Mouse (Mus musculus) heart, postnatal 0 days (tissue): ENCODE measurements around the gene Rassf2. TPM values are rescaled to one million over a fixed set of nuclear protein-coding genes. Genes with fewer than 3 reads are reported as not detected.

Experiments
- ATAC-seq: fragments of 200-750 bp; cut with Nextera tagmentation; 2 replicates; pipeline ENCODE4 v1.8.0; 2017; ENCODE audit warnings: low read depth, moderate number of reproducible peaks, moderate library complexity; ENCODE audit not compliant: insufficient read depth
- DNase-seq: peaks from one replicate; pipeline ENCODE4 v3.0.0-alpha.2; 2016; ENCODE audit warnings: low spot score
- H3K27ac ChIP-seq: fragments of 300-500 bp; sonication (generic); 2 replicates; pipeline ENCODE4 v1.5.1; 2014; ENCODE audit warnings: low read depth, mild to moderate bottlenecking
- H3K27me3 ChIP-seq: fragments of 300-500 bp; sonication (generic); 2 replicates; pipeline ENCODE4 v1.6.1; 2014; ENCODE audit warnings: low read length, mixed read lengths; ENCODE audit not compliant: control insufficient read depth, insufficient read depth
- H3K36me3 ChIP-seq: fragments of 300-500 bp; sonication (generic); replicated peaks from 2 replicates; pipeline ENCODE4 v1.6.1; 2014; ENCODE audit warnings: low read length, mixed read lengths; ENCODE audit not compliant: control insufficient read depth, insufficient read depth
- H3K4me1 ChIP-seq: fragments of 300-500 bp; sonication (generic); 2 replicates; pipeline ENCODE4 v1.6.1; 2014; ENCODE audit warnings: antibody characterized with exemption; ENCODE audit not compliant: control insufficient read depth, insufficient read depth
- H3K4me2 ChIP-seq: fragments of 300-500 bp; sonication (generic); 2 replicates; pipeline ENCODE4 v1.6.1; 2014; ENCODE audit warnings: low read depth, mild to moderate bottlenecking, low read length, moderate library complexity
- H3K4me3 ChIP-seq: fragments of 300-500 bp; sonication (generic); 2 replicates; pipeline ENCODE4 v1.5.1; 2014; ENCODE audit warnings: low read depth, low read length
- H3K9ac ChIP-seq: fragments of 300-500 bp; sonication (generic); replicated peaks from 2 replicates; pipeline ENCODE4 v1.6.1; 2014; ENCODE audit warnings: low read depth, low read length, mixed read lengths
- H3K9me3 ChIP-seq: fragments of 300-500 bp; sonication (generic); replicated peaks from 2 replicates; pipeline ENCODE4 v1.6.1; 2016; ENCODE audit warnings: low read length; ENCODE audit not compliant: control insufficient read depth
- CTCF ChIP-seq: IDR thresholded peaks from 2 replicates; pipeline ENCODE4 v1.5.1; 2016; ENCODE audit warnings: antibody characterized with exemption, control low read depth, low read depth
- EP300 ChIP-seq: IDR thresholded peaks from 2 replicates; pipeline ENCODE4 v1.6.1; 2016; ENCODE audit warnings: antibody characterized with exemption, low read depth
- WGBS: fragments of 180-500 bp; shearing (Covaris S2); extraction: QIAGEN DNeasy Blood & Tissue Kit; methylation state at CpG from one replicate; pipeline ENCODE4 v1.1.7; 2014; 5-methylcytosine and 5-hydroxymethylcytosine counted together
- polyA plus RNA-seq: library from polyadenylated mRNA; unstranded; fragments of >200 nt; fragmentation: Nextera tagmentation; extraction: Ambion mirVana; gene quantifications from 2 replicates; pipeline ENCODE4 v1.2.1, GENCODE M21; 2015
- total RNA-seq: library from RNA; depleted of rRNA; stranded (reverse); fragments of >200 nt; gene quantifications from 2 replicates; pipeline ENCODE4 v1.2.3, GENCODE M21; 2014; ENCODE audit warnings: low replicate concordance

Gene Rassf2
- total and polyA plus RNA-seq, 2 experiments from 2014 or later = 2.7 to 5.2 TPM

GRCm38 (mm10) chr2:131996369-131996768 lies 33.7 kb downstream of the Rassf2 start:
- H3K4me3 ChIP-seq = no peak overlapping the region
- no peaks in the 10 kb centered on the region for H3K9me3 ChIP-seq
- H3K36me3 ChIP-seq = peaks cover 17% of the 10 kb centered on the region
- H3K27ac ChIP-seq = no peak overlapping the region
- no peaks in the 10 kb centered on the region for H3K27me3 ChIP-seq
- no peak overlapping the region for H3K9ac ChIP-seq
- H3K4me1 ChIP-seq = 0 out of 2 replicates have a peak, but pooled peaks cover 8% of the 10 kb centered on the region
- ATAC-seq (no peak), DNase-seq (no peak)
- 77% methylated on average over 7 of the region's 7 CpGs for WGBS
- TF ChIP-seq EP300 (no peak), CTCF (no peak)
- H3K4me2 ChIP-seq = no peak overlapping the region

- H3K4me1 ChIP-seq = 0 out of 2 replicates have a peak, but pooled peaks cover 8% of the 10 kb centered on the region
- 85% methylated on average over 12 of the region's 12 CpGs for WGBS
- no peak for DNase-seq
- H3K4me3 ChIP-seq = no peak overlapping the region
- no peaks in the 10 kb centered on the region for H3K9me3 ChIP-seq
- H3K27ac ChIP-seq = no peak overlapping the region
- ATAC-seq = no peak
- TF ChIP-seq CTCF (no peak), EP300 (no peak)
- H3K36me3 ChIP-seq = peaks cover 17% of the 10 kb centered on the region
- H3K27me3 ChIP-seq = no peaks in the 10 kb centered on the region
- H3K4me2 ChIP-seq = no peak overlapping the region
- H3K9ac ChIP-seq = no peak overlapping the region
These were observed 34.3 kb downstream of the Rassf2 start for GRCm38 (mm10) chr2:131995742-131996141.

GRCm38 (mm10) chr2:131994971-131995370 lies 35.1 kb downstream of the Rassf2 start:
- DNase-seq (no peak), ATAC-seq (no peak)
- Histone ChIP-seq H3K27ac (no peak overlapping the region), H3K4me1 (0 out of 2 replicates have a peak, but pooled peaks cover 8% of the 10 kb centered on the region), H3K36me3 (peaks cover 17% of the 10 kb centered on the region), H3K4me2 (no peak overlapping the region), H3K9ac (no peak overlapping the region), H3K9me3 (no peaks in the 10 kb centered on the region), H3K27me3 (no peaks in the 10 kb centered on the region), H3K4me3 (no peak overlapping the region)
- TF ChIP-seq CTCF = no peak
- TF ChIP-seq EP300 = no peak
- WGBS = 93% methylated on average over 6 of the region's 6 CpGs

- Histone ChIP-seq H3K27me3 (no peaks in the 10 kb centered on the region), H3K27ac (no peak overlapping the region), H3K4me2 (no peak overlapping the region), H3K36me3 (peaks cover 17% of the 10 kb centered on the region; the same call in 1 of the 2 replicates), H3K4me3 (no peak overlapping the region), H3K9ac (no peak overlapping the region), H3K4me1 (0 out of 2 replicates have a peak, but pooled peaks cover 8% of the 10 kb centered on the region), H3K9me3 (no peaks in the 10 kb centered on the region)
- ATAC-seq = no peak
- 41% methylated on average over 14 of the region's 14 CpGs for WGBS
- DNase-seq = no peak
- no peak for TF ChIP-seq CTCF
- no peak for TF ChIP-seq EP300
These were observed 36.4 kb downstream of the Rassf2 start for GRCm38 (mm10) chr2:131993563-131994088.

GRCm38 (mm10) chr2:131993151-131993550 lies 36.9 kb downstream of the Rassf2 start:
- Histone ChIP-seq H3K9ac (no peak overlapping the region), H3K36me3 (peaks cover 17% of the 10 kb centered on the region; the same call in 1 of the 2 replicates), H3K4me3 (no peak overlapping the region), H3K27ac (no peak overlapping the region), H3K9me3 (no peaks in the 10 kb centered on the region), H3K27me3 (no peaks in the 10 kb centered on the region), H3K4me2 (no peak overlapping the region), H3K4me1 (0 out of 2 replicates have a peak, but pooled peaks cover 8% of the 10 kb centered on the region)
- TF ChIP-seq CTCF = no peak
- no peak for TF ChIP-seq EP300
- 82% methylated on average over 4 of the region's 4 CpGs for WGBS
- DNase-seq (no peak), ATAC-seq (no peak)

GRCm38 (mm10) chr2:131992487-131992886 lies 37.6 kb downstream of the Rassf2 start:
- H3K9me3 ChIP-seq = no peaks in the 10 kb centered on the region
- H3K4me3 ChIP-seq = no peak overlapping the region
- H3K36me3 ChIP-seq = peaks cover 17% of the 10 kb centered on the region; the same call in 1 of the 2 replicates
- DNase-seq = no peak
- TF ChIP-seq CTCF = no peak
- TF ChIP-seq EP300 = no peak
- H3K9ac ChIP-seq = no peak overlapping the region
- H3K4me1 ChIP-seq = 0 out of 2 replicates have a peak, but pooled peaks cover 8% of the 10 kb centered on the region
- H3K27me3 ChIP-seq = no peaks in the 10 kb centered on the region
- 72% methylated on average over 2 of the region's 2 CpGs for WGBS
- H3K27ac ChIP-seq = no peak overlapping the region
- no peak overlapping the region for H3K4me2 ChIP-seq
- no peak for ATAC-seq
